In genomic region chr17:8463482-8464128, GRCm38 (mm10) we compare ENCODE assay signal across 10 mouse cellular contexts. TPM values are rescaled to one million over a fixed set of nuclear protein-coding genes. Genes with fewer than 3 reads are reported as not detected.
DNase-seq lines count a peak whose midpoint lies in the region; ATAC-seq and TF ChIP-seq lines count a peak whose summit lies in the region.
"Had no signal": no experiment of that assay in that cellular context is flagged by ENCODE, and none has a peak within 500 bp of the region (broad histone marks: within the 10 kb centered on the region; RNA-seq: fewer than 3 reads in every experiment).

No protein-coding gene starts in this region.

- 25% methylated on average over 9 of the region's 9 CpGs for WGBS in heart, embryonic 11.5 days (ENCODE audit: insufficient replicate concordance)
- 22% methylated on average over 9 of the region's 9 CpGs for WGBS in bone marrow, adult 2 months
- WGBS in embryonic facial prominence, embryonic 11.5 days = 28% methylated on average over 9 of the region's 9 CpGs
- 24% methylated on average over 9 of the region's 9 CpGs for WGBS in hindbrain, embryonic 15.5 days

- peaks cover 41% of the 10 kb centered on the region for H3K27me3 ChIP-seq in heart, embryonic 11.5 days (ENCODE audit: control insufficient read depth, insufficient read depth, low read length)
- no peaks in the 10 kb centered on the region for H3K27me3 ChIP-seq in embryonic facial prominence, embryonic 11.5 days (ENCODE audit: control insufficient read depth, insufficient read depth, low read length)
- H3K27me3 ChIP-seq in hindbrain, embryonic 15.5 days = peaks cover 3% of the 10 kb centered on the region; the same call in 1 of the 2 replicates

- DNase-seq in heart, adult 18-20 months = peak; percentile 33 to 70
- peak; percentile 92 for DNase-seq in embryonic facial prominence, embryonic 11.5 days (ENCODE audit: low spot score)
- peak; percentile 66 to 76 for DNase-seq in layer of hippocampus, postnatal 10 days (ENCODE audit: low spot score in 2 of 2)
- peak; percentile 69 to 79 for DNase-seq in right cerebral cortex, postnatal 10 days (ENCODE audit: low spot score in 2 of 2)

- no peaks in the 10 kb centered on the region for H3K36me3 ChIP-seq in heart, embryonic 11.5 days (ENCODE audit: control insufficient read depth, insufficient read depth, low read length)
- H3K36me3 ChIP-seq in embryonic facial prominence, embryonic 11.5 days (replicated peaks; ENCODE audit: control insufficient read depth, insufficient read depth, low read depth, low read length) = no peaks in the 10 kb centered on the region
- H3K36me3 ChIP-seq in hindbrain, embryonic 15.5 days = no peaks in the 10 kb centered on the region

- no peaks in the 10 kb centered on the region for H3K4me1 ChIP-seq in heart, embryonic 11.5 days (ENCODE audit: control insufficient read depth, insufficient read depth, low read length)
- no peaks in the 10 kb centered on the region for H3K4me1 ChIP-seq in bone marrow, adult 2 months (ENCODE audit: control insufficient read depth, insufficient read depth, low read length)
- H3K4me1 ChIP-seq in embryonic facial prominence, embryonic 11.5 days (ENCODE audit: control insufficient read depth, insufficient read depth, low read length) = no peaks in the 10 kb centered on the region
- H3K4me1 ChIP-seq in hindbrain, embryonic 15.5 days (replicated peaks) = 0 out of 2 replicates have a peak, but pooled peaks cover 5% of the 10 kb centered on the region

- H3K4me3 ChIP-seq in heart, embryonic 11.5 days (ENCODE audit: low read depth, low read length) = no peak overlapping the region
- no peak overlapping the region for H3K4me3 ChIP-seq in bone marrow, adult 2 months (replicated peaks; ENCODE audit: control insufficient read depth, low read depth, low read length)
- no peak overlapping the region for H3K4me3 ChIP-seq in embryonic facial prominence, embryonic 11.5 days (ENCODE audit: low read depth, low read length)
- H3K4me3 ChIP-seq in hindbrain, embryonic 15.5 days = no peak overlapping the region
- H3K4me3 ChIP-seq: megakaryocyte, embryonic 14.5 days had no signal

- H3K4me2 ChIP-seq in heart, embryonic 11.5 days = no peak overlapping the region
- H3K4me2 ChIP-seq in embryonic facial prominence, embryonic 11.5 days (ENCODE audit: low read depth, low read length) = no peak overlapping the region
- H3K4me2 ChIP-seq in hindbrain, embryonic 15.5 days = no peak overlapping the region

- no peak overlapping the region for H3K9ac ChIP-seq in heart, embryonic 11.5 days (ENCODE audit: low read depth, low read length)
- H3K9ac ChIP-seq in embryonic facial prominence, embryonic 11.5 days (replicated peaks; ENCODE audit: low read length) = no peak overlapping the region
- H3K9ac ChIP-seq in hindbrain, embryonic 15.5 days = no peak overlapping the region

- TF ChIP-seq CTCF in bone marrow, adult 2 months (IDR thresholded peaks at IDR 0.05; ENCODE audit: control insufficient read depth, insufficient read depth, low read length) = peak; percentile 85

- no peak overlapping the region for H3K27ac ChIP-seq in heart, embryonic 11.5 days (ENCODE audit: low read depth, low read length)
- H3K27ac ChIP-seq in bone marrow, adult 2 months (ENCODE audit: control insufficient read depth, insufficient read depth, low read depth, low read length, poor library complexity) = no peak overlapping the region
- H3K27ac ChIP-seq in embryonic facial prominence, embryonic 11.5 days (replicated peaks; ENCODE audit: low read depth, low read length) = no peak overlapping the region
- H3K27ac ChIP-seq in hindbrain, embryonic 15.5 days (replicated peaks) = no peak overlapping the region

- ATAC-seq in heart, embryonic 11.5 days (replicated peaks; ENCODE audit: insufficient number of reproducible peaks, low FRiP score, low TSS enrichment) = no peak
- 0 out of 2 replicates have a peak, but pooled peaks have one; percentile 34 for ATAC-seq in embryonic facial prominence, embryonic 11.5 days (replicated peaks; ENCODE audit: insufficient number of reproducible peaks, low FRiP score, low TSS enrichment, low read depth)
- peak; percentile 63; the same call in 1 of the 2 replicates for ATAC-seq in hindbrain, embryonic 15.5 days (ENCODE audit: low FRiP score, low read depth)
- peak; percentile 93 for ATAC-seq in megakaryocyte progenitor cell, adult 5-6 weeks (replicated peaks; ENCODE audit: poor library complexity)

- TF ChIP-seq POLR2A in bone marrow, adult 2 months (IDR thresholded peaks at IDR 0.05; ENCODE audit: borderline replicate concordance, control insufficient read depth, low read depth, low read length) = no peak

- H3K9me3 ChIP-seq in heart, embryonic 11.5 days (replicated peaks; ENCODE audit: control insufficient read depth, low read length) = no peaks in the 10 kb centered on the region
- H3K9me3 ChIP-seq in embryonic facial prominence, embryonic 11.5 days (replicated peaks; ENCODE audit: control insufficient read depth, low read length) = no peaks in the 10 kb centered on the region
- no peaks in the 10 kb centered on the region for H3K9me3 ChIP-seq in hindbrain, embryonic 15.5 days
- H3K9me3 ChIP-seq: megakaryocyte, embryonic 14.5 days had no signal

RNA-seq across cellular contexts. Expression of gene T, which starts 29.4 kb away (rescaled TPM):
- not detected for total RNA-seq in heart, adult 18-20 months (2021)
- 0.24 and 0.31 TPM in 2 replicates for polyA plus RNA-seq in heart, embryonic 11.5 days (2014; fragmentation: Nextera tagmentation; extraction: Ambion mirVana)
- polyA plus RNA-seq in bone marrow, adult 2 months (2011; ENCODE audit: insufficient read depth, insufficient read length, low replicate concordance, missing spikeins) = not detected in 2 replicates
- polyA plus RNA-seq in embryonic facial prominence, embryonic 11.5 days (2014; fragmentation: Nextera tagmentation; extraction: Ambion mirVana) = 0.27 and 0.50 TPM in 2 replicates
- polyA plus RNA-seq in hindbrain, embryonic 15.5 days (2015; fragmentation: Nextera tagmentation; extraction: Ambion mirVana) = 0.12 and 0.47 TPM in 2 replicates
- total RNA-seq in layer of hippocampus, postnatal 10 days (2021) = 1 to 10 TPM in 1 of 2 experiments, not detected in 1; 1.1 TPM
- total RNA-seq in megakaryocyte progenitor cell, adult 5-6 weeks (2015) = not detected in 2 replicates
- not detected in 2 replicates for total RNA-seq in megakaryocyte progenitor cell, adult 5-6 weeks (2017)
- total RNA-seq: adrenal gland, postnatal 4 days had no signal
